Mouse (Mus musculus) adrenal gland, postnatal 25 days (tissue): Measurements from ENCODE around the gene Myoz2. TPM values are rescaled to one million over a fixed set of nuclear protein-coding genes. Genes with fewer than 3 reads are reported as not detected.

Experiments
- DNase-seq: peaks from one replicate; pipeline ENCODE4 v3.0.0; 2021; ENCODE audit warnings: mixed read lengths
- long read RNA-seq: library from polyadenylated mRNA; stranded (forward); transcript quantifications from one replicate; pipeline ENCODE4 v2.0.0, GENCODE M21; 2021
- total RNA-seq: library from RNA; stranded (reverse); gene quantifications from 2 replicates; pipeline ENCODE4 v1.2.3, GENCODE M21; 2021

The Myoz2 gene
- not detected in 2 replicates for total RNA-seq
- long read RNA-seq: 0 reads

GRCm38 (mm10) chr3:123034752-123035151 lies at the start of gene Myoz2:
Gene Myoz2, minus strand, starts transcription at chr3:123035015.
- DNase-seq: peak; percentile 7

- DNase-seq: no peak
Measured at GRCm38 (mm10) chr3:123081665-123082064, 46.9 kb upstream of the Myoz2 start.

- no peak for DNase-seq
Measured at GRCm38 (mm10) chr3:123080943-123081342, 46.1 kb upstream of the Myoz2 start.

- DNase-seq: no peak
Measured at GRCm38 (mm10) chr3:123080017-123080725, 45.4 kb upstream of the Myoz2 start.

- DNase-seq: no peak
Measured at GRCm38 (mm10) chr3:123075759-123076158, 40.9 kb upstream of the Myoz2 start.

GRCm38 (mm10) chr3:123075034-123075433 lies 40.2 kb upstream of the Myoz2 start:
- no peak for DNase-seq

- DNase-seq: no peak
Measured at GRCm38 (mm10) chr3:123073351-123073750, 38.5 kb upstream of the Myoz2 start.

- DNase-seq: no peak
Measured at GRCm38 (mm10) chr3:123072472-123072871, 37.7 kb upstream of the Myoz2 start.

GRCm38 (mm10) chr3:123070996-123071395 lies 36.2 kb upstream of the Myoz2 start:
- no peak for DNase-seq

- no peak for DNase-seq
Measured at GRCm38 (mm10) chr3:123066836-123067235, 32.0 kb upstream of the Myoz2 start.

GRCm38 (mm10) chr3:123065466-123065865 lies 30.7 kb upstream of the Myoz2 start:
- DNase-seq: no peak

- DNase-seq: no peak
Measured at GRCm38 (mm10) chr3:123064186-123064585, 29.4 kb upstream of the Myoz2 start.

GRCm38 (mm10) chr3:123061931-123062330 lies 27.1 kb upstream of the Myoz2 start:
- no peak for DNase-seq

- DNase-seq: no peak
Measured at GRCm38 (mm10) chr3:123058832-123059231, 24.0 kb upstream of the Myoz2 start.

GRCm38 (mm10) chr3:123054178-123054577 lies 19.4 kb upstream of the Myoz2 start:
- DNase-seq: no peak

GRCm38 (mm10) chr3:123053192-123053938 lies 18.6 kb upstream of the Myoz2 start:
- DNase-seq: no peak

- no peak for DNase-seq
Measured at GRCm38 (mm10) chr3:123042308-123042707, 7.5 kb upstream of the Myoz2 start.

- no peak for DNase-seq
Measured at GRCm38 (mm10) chr3:123033804-123034203, 1.0 kb downstream of the Myoz2 start.

GRCm38 (mm10) chr3:123025634-123026033 lies 9.2 kb downstream of the Myoz2 start:
- no peak for DNase-seq

- DNase-seq: no peak
Measured at GRCm38 (mm10) chr3:123024496-123025234, 10.2 kb downstream of the Myoz2 start.

GRCm38 (mm10) chr3:123018792-123019191 lies 16.0 kb downstream of the Myoz2 start:
- no peak for DNase-seq

- no peak for DNase-seq
Measured at GRCm38 (mm10) chr3:123013476-123013875, 21.3 kb downstream of the Myoz2 start.

GRCm38 (mm10) chr3:123009417-123009816 lies 25.4 kb downstream of the Myoz2 start:
- no peak for DNase-seq
